Mouse (Mus musculus): ENCODE measurements around the gene Tmem63a. TPM values are rescaled to one million over a fixed set of nuclear protein-coding genes. Genes with fewer than 3 reads are reported as not detected.
"Not testable (repeated sequence)": the region's sequence is repeated elsewhere in the genome, so short reads cannot be mapped to it uniquely, and the experiment has no call there.

The Tmem63a gene
- polyA plus RNA-seq (2014; fragmentation: Nextera tagmentation; extraction: Ambion mirVana): 3.1 TPM in 2 replicates

GRCm38 (mm10) chr1:180942166-180943031 is at the start of gene Tmem63a:
TSS of gene Tmem63a (plus strand) at chr1:180942344.
- Histone ChIP-seq H3K9ac (replicated peaks; ENCODE audit: low read length) (peak within 1 kb of the TSS; percentile 76), H3K9me3 (replicated peaks; ENCODE audit: control insufficient read depth, low read length) (no peaks in the 10 kb centered on the region), H3K4me3 (ENCODE audit: low read depth, low read length) (peak within 1 kb of the TSS; percentile 79), H3K27ac (replicated peaks; ENCODE audit: low read depth, low read length) (no peak within 1 kb of the TSS), H3K36me3 (replicated peaks; ENCODE audit: control insufficient read depth, insufficient read depth, low read depth, low read length) (no peaks in the 10 kb centered on the region), H3K27me3 (ENCODE audit: control insufficient read depth, insufficient read depth, low read length) (peaks cover 28% of the 10 kb centered on the region), H3K4me2 (ENCODE audit: low read depth, low read length) (peak within 1 kb of the TSS; percentile 92), H3K4me1 (ENCODE audit: control insufficient read depth, insufficient read depth, low read length) (no peaks in the 10 kb centered on the region; the same call in 1 of the 2 replicates)
- under 1% methylated on average over 69 of the region's 73 CpGs for WGBS
- ATAC-seq (replicated peaks; ENCODE audit: insufficient number of reproducible peaks, low FRiP score, low TSS enrichment, low read depth): peak; percentile 27; the same call in 1 of the 2 replicates
- peak; percentile 78 for DNase-seq (ENCODE audit: low spot score)

GRCm38 (mm10) chr1:180892808-180893207 is 49.3 kb upstream of the Tmem63a start, which contains the start of gene Lefty2:
TSS of gene Lefty2 (plus strand) at chr1:180893108.
- no peak within 1 kb of the TSS for H3K27ac ChIP-seq (replicated peaks; ENCODE audit: low read depth, low read length)
- DNase-seq (ENCODE audit: low spot score) (no peak), ATAC-seq (replicated peaks; ENCODE audit: insufficient number of reproducible peaks, low FRiP score, low TSS enrichment, low read depth) (no peak)
- H3K4me2 ChIP-seq (ENCODE audit: low read depth, low read length): no peak within 1 kb of the TSS
- H3K4me3 ChIP-seq (ENCODE audit: low read depth, low read length): no peak within 1 kb of the TSS
- H3K27me3 ChIP-seq (ENCODE audit: control insufficient read depth, insufficient read depth, low read length): peaks cover 10% of the 10 kb centered on the region
- H3K9me3 ChIP-seq (replicated peaks; ENCODE audit: control insufficient read depth, low read length): no peaks in the 10 kb centered on the region
- H3K9ac ChIP-seq (replicated peaks; ENCODE audit: low read length): no peak within 1 kb of the TSS
- 57% methylated on average over 10 of the region's 10 CpGs for WGBS
- peaks cover 2% of the 10 kb centered on the region for H3K4me1 ChIP-seq (ENCODE audit: control insufficient read depth, insufficient read depth, low read length)
- H3K36me3 ChIP-seq (replicated peaks; ENCODE audit: control insufficient read depth, insufficient read depth, low read depth, low read length): no peaks in the 10 kb centered on the region

GRCm38 (mm10) chr1:180894088-180894987 is 47.8 kb upstream of the Tmem63a start:
- H3K27me3 ChIP-seq (ENCODE audit: control insufficient read depth, insufficient read depth, low read length): peaks cover 10% of the 10 kb centered on the region
- WGBS: 4% methylated on average over 42 of the region's 51 CpGs
- H3K9ac ChIP-seq (replicated peaks; ENCODE audit: low read length); H3K9me3 ChIP-seq (replicated peaks; ENCODE audit: control insufficient read depth, low read length); H3K4me3 ChIP-seq (ENCODE audit: low read depth, low read length); H3K4me1 ChIP-seq (ENCODE audit: control insufficient read depth, insufficient read depth, low read length); DNase-seq (ENCODE audit: low spot score); H3K36me3 ChIP-seq (replicated peaks; ENCODE audit: control insufficient read depth, insufficient read depth, low read depth, low read length); H3K27ac ChIP-seq (replicated peaks; ENCODE audit: low read depth, low read length): not testable (repeated sequence)
- peak overlapping the region; percentile 13; the same call in 1 of the 2 replicates for H3K4me2 ChIP-seq (ENCODE audit: low read depth, low read length)
- ATAC-seq (replicated peaks; ENCODE audit: insufficient number of reproducible peaks, low FRiP score, low TSS enrichment, low read depth): peak; percentile 57; the same call in 1 of the 2 replicates

- Histone ChIP-seq H3K9me3 (replicated peaks; ENCODE audit: control insufficient read depth, low read length) (no peaks in the 10 kb centered on the region), H3K9ac (replicated peaks; ENCODE audit: low read length) (no peak overlapping the region), H3K4me2 (ENCODE audit: low read depth, low read length) (no peak overlapping the region), H3K36me3 (replicated peaks; ENCODE audit: control insufficient read depth, insufficient read depth, low read depth, low read length) (no peaks in the 10 kb centered on the region), H3K27ac (replicated peaks; ENCODE audit: low read depth, low read length) (no peak overlapping the region), H3K4me1 (ENCODE audit: control insufficient read depth, insufficient read depth, low read length) (peaks cover 4% of the 10 kb centered on the region; the same call in 1 of the 2 replicates), H3K4me3 (ENCODE audit: low read depth, low read length) (no peak overlapping the region), H3K27me3 (ENCODE audit: control insufficient read depth, insufficient read depth, low read length) (no peaks in the 10 kb centered on the region)
- DNase-seq (ENCODE audit: low spot score) (peak; percentile 82), ATAC-seq (replicated peaks; ENCODE audit: insufficient number of reproducible peaks, low FRiP score, low TSS enrichment, low read depth) (no peak)
- WGBS: 2% methylated on average over 4 of the region's 4 CpGs
Observed at GRCm38 (mm10) chr1:180901107-180901506, 41.0 kb upstream of the Tmem63a start.

- Histone ChIP-seq H3K4me3 (ENCODE audit: low read depth, low read length) (no peak overlapping the region), H3K36me3 (replicated peaks; ENCODE audit: control insufficient read depth, insufficient read depth, low read depth, low read length) (peaks cover 6% of the 10 kb centered on the region), H3K27ac (replicated peaks; ENCODE audit: low read depth, low read length) (no peak overlapping the region), H3K4me2 (ENCODE audit: low read depth, low read length) (no peak overlapping the region), H3K9me3 (replicated peaks; ENCODE audit: control insufficient read depth, low read length) (no peaks in the 10 kb centered on the region), H3K9ac (replicated peaks; ENCODE audit: low read length) (no peak overlapping the region), H3K27me3 (ENCODE audit: control insufficient read depth, insufficient read depth, low read length) (no peaks in the 10 kb centered on the region), H3K4me1 (ENCODE audit: control insufficient read depth, insufficient read depth, low read length) (peaks cover 4% of the 10 kb centered on the region; the same call in 1 of the 2 replicates)
- WGBS: 32% methylated on average over 5 of the region's 5 CpGs
- ATAC-seq (replicated peaks; ENCODE audit: insufficient number of reproducible peaks, low FRiP score, low TSS enrichment, low read depth): no peak
- DNase-seq (ENCODE audit: low spot score): no peak
Observed at GRCm38 (mm10) chr1:180902915-180903314, 39.2 kb upstream of the Tmem63a start.

GRCm38 (mm10) chr1:180903666-180904038 is 38.5 kb upstream of the Tmem63a start:
- H3K27me3 ChIP-seq (ENCODE audit: control insufficient read depth, insufficient read depth, low read length): no peaks in the 10 kb centered on the region
- no peaks in the 10 kb centered on the region for H3K9me3 ChIP-seq (replicated peaks; ENCODE audit: control insufficient read depth, low read length)
- H3K36me3 ChIP-seq (replicated peaks; ENCODE audit: control insufficient read depth, insufficient read depth, low read depth, low read length): peaks cover 6% of the 10 kb centered on the region
- peak overlapping the region; percentile 90 for H3K4me3 ChIP-seq (ENCODE audit: low read depth, low read length)
- 40% methylated on average over 10 of the region's 10 CpGs for WGBS
- peak overlapping the region; percentile 36 for H3K4me2 ChIP-seq (ENCODE audit: low read depth, low read length)
- peak overlapping the region; percentile 52; the same call in 1 of the 2 replicates for H3K27ac ChIP-seq (replicated peaks; ENCODE audit: low read depth, low read length)
- ATAC-seq (replicated peaks; ENCODE audit: insufficient number of reproducible peaks, low FRiP score, low TSS enrichment, low read depth) (no peak), DNase-seq (ENCODE audit: low spot score) (no peak)
- peak overlapping the region; percentile 57 for H3K9ac ChIP-seq (replicated peaks; ENCODE audit: low read length)
- H3K4me1 ChIP-seq (ENCODE audit: control insufficient read depth, insufficient read depth, low read length): peaks cover 4% of the 10 kb centered on the region; the same call in 1 of the 2 replicates

- under 1% methylated on average over 52 of the region's 52 CpGs for WGBS
- Histone ChIP-seq H3K4me2 (ENCODE audit: low read depth, low read length) (peak within 1 kb of the TSS; percentile 51), H3K4me1 (ENCODE audit: control insufficient read depth, insufficient read depth, low read length) (peaks cover 4% of the 10 kb centered on the region; the same call in 1 of the 2 replicates), H3K27me3 (ENCODE audit: control insufficient read depth, insufficient read depth, low read length) (no peaks in the 10 kb centered on the region), H3K9ac (replicated peaks; ENCODE audit: low read length) (peak within 1 kb of the TSS; percentile 93), H3K4me3 (ENCODE audit: low read depth, low read length) (peak within 1 kb of the TSS; percentile 90), H3K9me3 (replicated peaks; ENCODE audit: control insufficient read depth, low read length) (no peaks in the 10 kb centered on the region), H3K27ac (replicated peaks; ENCODE audit: low read depth, low read length) (peak within 1 kb of the TSS; percentile 52; the same call in 1 of the 2 replicates), H3K36me3 (replicated peaks; ENCODE audit: control insufficient read depth, insufficient read depth, low read depth, low read length) (peaks cover 6% of the 10 kb centered on the region)
- ATAC-seq (replicated peaks; ENCODE audit: insufficient number of reproducible peaks, low FRiP score, low TSS enrichment, low read depth): peak; percentile 95
- peak; percentile 97 for DNase-seq (ENCODE audit: low spot score)
Observed at GRCm38 (mm10) chr1:180904039-180904814, 37.9 kb upstream of the Tmem63a start, which contains the start of gene Pycr2. TSS of gene Pycr2 (plus strand) at chr1:180904293.
